Mouse (Mus musculus): ENCODE measurements around the gene Shc1.

DNA sequence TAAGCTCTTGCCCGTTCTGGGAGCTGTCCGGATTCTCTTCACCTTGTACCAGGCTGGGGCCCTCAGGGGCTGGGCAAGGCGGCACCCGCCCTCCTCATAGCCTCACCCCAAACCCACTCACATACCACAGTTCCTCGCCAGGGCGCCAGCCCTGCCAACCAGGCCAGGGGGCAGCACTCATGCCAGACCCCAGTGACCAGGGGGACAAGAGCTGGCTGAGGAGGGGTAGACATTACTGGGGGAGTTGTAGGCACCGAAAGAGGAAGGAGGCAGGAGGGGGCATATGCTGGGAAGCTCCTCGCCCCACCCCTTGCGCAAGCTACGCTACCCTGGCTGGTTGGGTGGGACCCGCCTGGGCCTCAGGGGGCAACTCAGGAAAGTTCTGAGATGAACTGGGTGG lies 30.6 kb upstream of the Shc1 start:
- no peak for TF ChIP-seq CTCF (IDR thresholded peaks at IDR 0.05; ENCODE audit: low read depth, low read length)
- no peak for TF ChIP-seq POLR2A (IDR thresholded peaks at IDR 0.05; ENCODE audit: extremely low read depth, insufficient read depth, low read length)
